Mouse (Mus musculus) midbrain, embryonic 14.5 days (tissue): Measurements from ENCODE around the gene A930033H14Rik. TPM values are rescaled to one million over a fixed set of nuclear protein-coding genes. Genes with fewer than 3 reads are reported as not detected.

Experiments
- ATAC-seq: fragments of 200-750 bp; cut with Nextera tagmentation; 2 replicates; pipeline ENCODE4 v1.8.0; 2017; ENCODE audit warnings: moderate number of reproducible peaks, moderate library complexity; ENCODE audit not compliant: low FRiP score, low TSS enrichment
- DNase-seq: peaks from one replicate; pipeline ENCODE4 v3.0.0-alpha.2; 2015
- H3K27ac ChIP-seq: fragments of 300-500 bp; sonication (generic); replicated peaks from 2 replicates; pipeline ENCODE4 v1.5.1; 2014; ENCODE audit warnings: mild to moderate bottlenecking, low read depth, low read length, moderate library complexity
- H3K27me3 ChIP-seq: fragments of 300-500 bp; sonication (generic); 2 replicates; pipeline ENCODE4 v1.6.1; 2014; ENCODE audit warnings: low read length, control low read depth, mixed read lengths; ENCODE audit not compliant: control insufficient read depth, insufficient read depth
- H3K36me3 ChIP-seq: fragments of 300-500 bp; sonication (generic); 2 replicates; pipeline ENCODE4 v1.6.1; 2014; ENCODE audit warnings: low read length, control low read depth; ENCODE audit not compliant: control insufficient read depth, insufficient read depth
- H3K4me1 ChIP-seq: fragments of 300-500 bp; sonication (generic); 2 replicates; pipeline ENCODE4 v1.6.1; 2014; ENCODE audit warnings: mild to moderate bottlenecking, antibody characterized with exemption, low read length, control low read depth; ENCODE audit not compliant: control insufficient read depth, insufficient read depth
- H3K4me2 ChIP-seq: fragments of 300-500 bp; sonication (generic); 2 replicates; pipeline ENCODE4 v1.6.1; 2014; ENCODE audit warnings: mild to moderate bottlenecking, low read length, moderate library complexity
- H3K4me3 ChIP-seq: fragments of 300-500 bp; sonication (generic); replicated peaks from 2 replicates; pipeline ENCODE4 v1.5.1; 2014; ENCODE audit warnings: low read depth, low read length
- H3K9ac ChIP-seq: fragments of 300-500 bp; sonication (generic); replicated peaks from 2 replicates; pipeline ENCODE4 v1.6.1; 2014; ENCODE audit warnings: mild to moderate bottlenecking, low read length, moderate library complexity
- H3K9me3 ChIP-seq: fragments of 300-500 bp; sonication (generic); 2 replicates; pipeline ENCODE4 v1.6.1; 2016; ENCODE audit warnings: low read length, control low read depth, mixed read lengths; ENCODE audit not compliant: control insufficient read depth
- WGBS: fragments of 180-500 bp; shearing (Covaris S2); extraction: QIAGEN DNeasy Blood & Tissue Kit; methylation state at CpG from one replicate; pipeline ENCODE4 v1.1.7; 2014; 5-methylcytosine and 5-hydroxymethylcytosine counted together
- polyA plus RNA-seq: library from polyadenylated mRNA; unstranded; fragments of >200 nt; fragmentation: Nextera tagmentation; extraction: Ambion mirVana; gene quantifications from 2 replicates; pipeline ENCODE4 v1.2.1, GENCODE M21; 2014

Gene A930033H14Rik
- polyA plus RNA-seq, 1 experiment from 2014 or later, result 1.3 TPM

DNA sequence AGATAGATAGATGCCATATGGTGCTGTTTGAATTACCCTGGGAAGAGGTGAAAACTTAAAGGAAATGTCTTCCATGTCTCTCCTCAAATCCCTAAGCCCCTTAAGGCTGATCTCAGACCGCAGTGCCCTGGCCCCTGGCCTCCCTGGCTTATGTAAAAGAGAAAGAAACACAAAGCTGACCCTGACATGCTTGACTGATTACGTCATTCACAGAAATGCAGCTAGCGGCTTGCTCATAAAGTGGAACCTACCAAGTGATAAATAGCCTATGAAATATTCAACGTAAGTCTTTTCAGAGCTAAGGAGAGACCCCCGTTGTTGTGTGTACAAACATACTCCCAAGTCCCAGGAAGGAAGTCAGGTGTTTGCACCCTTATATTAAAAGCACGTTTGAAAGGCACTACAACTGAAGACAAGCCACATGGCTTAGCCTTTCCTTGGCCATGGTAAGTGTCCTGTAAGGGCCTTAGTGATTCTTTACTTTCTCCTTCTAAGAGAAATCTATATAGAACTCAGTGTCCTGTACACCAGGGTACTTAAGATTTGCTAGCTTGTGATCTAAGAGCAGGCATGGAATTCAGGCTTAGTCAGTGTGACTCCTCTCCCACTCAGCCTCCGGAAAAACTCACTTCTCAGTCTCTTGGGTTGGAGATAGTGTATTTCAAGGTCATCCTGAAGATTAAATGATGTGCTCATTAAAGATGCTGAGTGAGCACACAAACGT is 8.1 kb downstream of the A930033H14Rik start:
- 15% methylated on average over 8 of the region's 8 CpGs for WGBS
- Histone ChIP-seq H3K9me3 (peaks cover 3% of the 10 kb centered on the region; the same call in 1 of the 2 replicates), H3K4me3 (no peak overlapping the region), H3K27ac (no peak overlapping the region), H3K4me1 (no peaks in the 10 kb centered on the region), H3K27me3 (no peaks in the 10 kb centered on the region), H3K36me3 (no peaks in the 10 kb centered on the region), H3K9ac (no peak overlapping the region), H3K4me2 (no peak overlapping the region)
- ATAC-seq (no peak), DNase-seq (peak; percentile 20)

DNA sequence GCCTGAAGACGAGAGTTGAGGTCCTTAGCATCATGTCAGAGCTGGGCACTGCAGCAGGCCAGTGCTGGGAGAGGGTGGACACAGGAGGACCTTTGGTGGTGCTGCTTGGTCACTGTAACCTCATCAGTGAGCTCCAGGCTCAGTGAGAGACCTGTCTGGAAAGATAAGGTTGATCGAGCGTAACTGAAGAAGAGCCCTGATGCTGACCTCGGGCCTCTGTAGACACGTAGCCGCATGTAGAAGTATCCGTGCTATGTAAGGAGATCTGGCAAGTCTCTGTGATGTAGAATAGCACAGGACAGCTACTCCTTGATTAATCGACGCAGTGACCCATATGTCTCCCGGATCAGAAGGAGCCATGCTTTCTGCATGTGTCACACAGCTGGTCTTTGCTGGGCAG is 19.2 kb downstream of the A930033H14Rik start:
- DNase-seq (no peak), ATAC-seq (no peak)
- no peak overlapping the region for H3K4me2 ChIP-seq
- H3K27me3 ChIP-seq, result no peaks in the 10 kb centered on the region
- WGBS, result 91% methylated on average over 10 of the region's 10 CpGs
- H3K4me3 ChIP-seq, result no peak overlapping the region
- no peak overlapping the region for H3K9ac ChIP-seq
- no peak overlapping the region for H3K27ac ChIP-seq
- H3K4me1 ChIP-seq, result no peaks in the 10 kb centered on the region
- no peaks in the 10 kb centered on the region for H3K36me3 ChIP-seq
- no peaks in the 10 kb centered on the region for H3K9me3 ChIP-seq

DNA sequence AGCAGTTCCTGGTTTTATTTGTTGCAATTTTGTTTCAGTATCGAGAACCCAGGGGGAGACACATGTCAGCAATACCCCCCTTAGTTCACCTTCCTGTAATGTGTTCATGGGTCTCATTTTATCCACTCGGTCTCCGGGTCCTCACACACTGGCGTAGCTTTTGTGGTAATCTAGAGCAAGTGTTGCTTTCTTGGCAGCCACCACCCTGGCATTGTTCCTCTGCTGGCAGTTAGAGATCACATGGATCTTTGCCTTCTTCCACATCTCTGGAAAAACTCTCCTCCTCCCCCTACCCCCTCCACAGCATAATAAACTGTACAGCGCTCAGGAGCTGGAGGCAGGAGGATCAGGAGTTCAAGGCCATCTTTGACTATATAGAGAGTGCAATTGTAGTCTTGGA is 20.6 kb downstream of the A930033H14Rik start:
- 95% methylated on average over 5 of the region's 5 CpGs for WGBS
- Histone ChIP-seq H3K9ac (no peak overlapping the region), H3K9me3 (no peaks in the 10 kb centered on the region), H3K4me1 (no peaks in the 10 kb centered on the region), H3K4me2 (no peak overlapping the region), H3K36me3 (no peaks in the 10 kb centered on the region), H3K27ac (no peak overlapping the region), H3K4me3 (no peak overlapping the region), H3K27me3 (no peaks in the 10 kb centered on the region)
- ATAC-seq (no peak), DNase-seq (no peak)

DNA sequence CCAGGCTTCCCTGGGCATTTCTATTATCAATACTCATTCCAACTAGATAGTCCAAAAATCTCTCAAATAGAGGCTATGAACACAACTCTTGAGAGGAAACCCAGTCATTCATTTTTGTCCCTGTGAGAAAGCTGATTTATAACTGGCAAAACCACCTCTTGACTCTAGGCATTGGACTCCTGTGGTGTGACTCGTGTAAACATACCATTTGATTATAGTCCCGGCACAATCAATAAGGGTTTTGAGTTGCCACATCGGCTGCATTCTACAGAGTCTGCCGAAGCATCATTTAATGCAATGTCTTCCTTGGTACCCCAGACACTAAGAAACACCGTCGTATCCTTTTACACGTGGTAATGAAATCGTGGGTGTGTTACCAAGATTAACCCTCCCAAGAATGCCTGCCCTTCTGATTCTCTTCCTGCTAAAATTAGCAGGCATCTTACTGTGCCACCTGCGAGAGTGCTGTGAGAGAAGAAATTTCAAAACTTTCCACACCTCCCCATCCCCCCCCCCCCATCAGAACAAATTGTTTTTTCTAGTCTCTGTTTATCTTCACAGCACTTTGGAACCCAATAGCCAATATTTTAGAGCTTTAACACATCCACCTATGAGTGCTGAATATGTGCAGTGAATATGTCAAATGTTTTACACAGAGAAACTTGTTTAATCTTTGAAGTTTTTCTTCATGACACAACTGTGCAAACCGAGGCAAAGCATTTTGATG is 22.3 kb downstream of the A930033H14Rik start:
- Histone ChIP-seq H3K4me1 (no peaks in the 10 kb centered on the region), H3K9me3 (no peaks in the 10 kb centered on the region), H3K4me3 (no peak overlapping the region), H3K9ac (no peak overlapping the region), H3K27ac (no peak overlapping the region), H3K27me3 (no peaks in the 10 kb centered on the region), H3K36me3 (no peaks in the 10 kb centered on the region), H3K4me2 (no peak overlapping the region)
- ATAC-seq, result no peak
- DNase-seq, result no peak
- whole genome bisulfite sequencing, result 87% methylated on average over 10 of the region's 10 CpGs

DNA sequence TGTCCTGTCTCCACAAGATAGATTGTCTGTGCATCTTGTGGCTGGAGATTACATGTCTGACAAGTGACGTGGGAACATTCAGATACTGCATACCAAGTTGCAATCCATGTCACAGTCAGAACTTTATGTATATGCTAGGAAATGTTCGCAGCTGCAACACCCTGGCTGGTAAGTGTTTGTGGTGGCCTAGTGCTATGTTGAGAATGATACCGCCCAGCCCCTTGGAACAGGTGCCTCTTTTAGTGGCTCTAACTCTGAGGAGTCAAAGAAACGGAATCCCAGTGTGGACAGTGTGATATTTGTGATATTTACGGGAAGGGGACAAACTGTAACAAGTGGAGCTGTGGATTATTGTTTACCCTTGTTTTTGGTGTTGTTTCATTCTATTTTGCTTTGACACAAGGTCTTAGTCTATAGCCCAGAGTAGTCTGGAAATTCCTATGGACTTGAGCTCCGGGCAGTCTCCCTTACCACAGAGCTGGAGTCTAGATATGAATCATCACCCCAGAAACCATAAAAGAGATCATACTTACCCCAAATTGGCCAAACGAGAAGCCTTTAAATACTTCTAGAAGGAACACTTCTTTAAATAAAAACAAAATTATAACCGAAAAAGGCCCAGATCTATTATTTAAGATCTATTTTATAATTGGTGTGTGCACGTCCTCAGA is 25.0 kb downstream of the A930033H14Rik start:
- H3K36me3 ChIP-seq, result no peaks in the 10 kb centered on the region
- ATAC-seq (no peak), DNase-seq (no peak)
- no peaks in the 10 kb centered on the region for H3K9me3 ChIP-seq
- H3K4me3 ChIP-seq, result no peak overlapping the region
- no peak overlapping the region for H3K9ac ChIP-seq
- 83% methylated on average over 9 of the region's 9 CpGs for WGBS
- H3K4me2 ChIP-seq, result no peak overlapping the region
- H3K4me1 ChIP-seq, result no peaks in the 10 kb centered on the region
- no peaks in the 10 kb centered on the region for H3K27me3 ChIP-seq
- H3K27ac ChIP-seq, result no peak overlapping the region

DNA sequence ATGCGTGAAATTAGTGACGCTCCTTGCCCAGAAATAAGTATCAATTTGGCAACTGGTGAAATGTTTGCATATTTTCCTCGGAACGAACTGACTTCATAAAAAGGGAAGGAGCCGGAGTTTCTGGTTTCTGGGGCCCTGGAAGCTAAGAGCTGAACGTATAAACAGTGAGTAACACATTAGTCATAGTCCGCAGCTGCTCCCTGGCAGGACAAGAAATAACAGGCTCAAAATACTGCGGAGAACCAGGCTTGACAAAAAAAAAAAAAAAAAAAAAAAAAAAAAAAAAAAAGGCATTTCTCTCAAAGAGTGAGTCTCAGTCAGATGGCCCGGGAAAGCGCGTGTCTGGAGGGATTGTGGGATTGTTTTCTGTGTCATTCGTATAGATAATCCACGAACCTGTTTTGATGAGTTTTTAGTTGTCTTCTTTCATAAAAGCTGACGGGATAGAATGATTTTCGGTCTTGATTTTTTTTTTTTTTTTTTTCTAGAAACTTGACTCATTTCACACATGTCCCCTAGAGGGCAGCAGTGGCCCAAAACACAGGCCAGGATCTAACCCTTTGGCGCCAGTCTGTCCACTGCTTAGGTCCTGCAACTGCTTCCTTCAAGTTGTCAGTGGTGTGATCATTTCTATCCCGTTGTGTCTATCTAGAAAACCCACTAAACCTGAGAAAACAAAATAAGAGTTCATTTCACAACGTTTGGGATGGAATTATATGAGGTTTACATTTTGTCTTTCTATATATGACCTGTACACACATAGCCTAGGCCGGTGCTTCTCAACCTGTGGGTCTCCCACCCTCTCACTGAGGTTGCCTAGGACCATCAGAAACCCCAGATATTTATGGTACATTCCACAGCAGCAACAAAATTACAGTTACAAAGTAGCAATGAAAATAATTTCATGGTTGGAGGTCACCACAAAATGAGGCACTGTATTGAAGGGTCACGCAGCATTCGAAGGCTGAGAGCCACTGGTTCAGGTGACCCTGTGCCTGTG is 26.7 kb downstream of the A930033H14Rik start:
- Histone ChIP-seq H3K9ac (no peak overlapping the region; the same call in 1 of the 2 replicates), H3K9me3 (no peaks in the 10 kb centered on the region), H3K4me3 (peak overlapping the region; percentile 25; the same call in 1 of the 2 replicates), H3K27ac (no peak overlapping the region), H3K36me3 (no peaks in the 10 kb centered on the region), H3K4me2 (peak overlapping the region; percentile 54), H3K27me3 (no peaks in the 10 kb centered on the region), H3K4me1 (no peaks in the 10 kb centered on the region)
- WGBS, result 29% methylated on average over 21 of the region's 21 CpGs
- DNase-seq (peak; percentile 83), ATAC-seq (no peak)

DNA sequence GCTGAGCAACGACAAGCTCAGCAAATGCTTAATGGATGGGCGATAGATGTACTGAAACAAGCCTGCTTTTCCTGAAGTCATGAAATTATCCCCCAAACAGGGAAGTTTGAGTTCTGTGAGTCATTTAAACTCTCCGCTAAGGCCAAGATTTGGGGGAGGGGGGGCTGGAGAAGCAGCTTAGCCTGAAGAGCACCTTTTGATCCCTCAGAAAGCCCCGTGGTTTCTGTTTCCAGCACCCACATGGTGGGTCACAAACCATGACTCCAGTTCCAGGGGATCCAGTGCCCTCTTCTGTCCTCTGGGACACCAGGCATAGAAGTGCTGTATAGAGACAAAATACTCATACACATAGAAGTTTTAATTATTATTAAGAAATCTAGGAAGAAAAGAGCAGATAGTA is 27.5 kb downstream of the A930033H14Rik start:
- Histone ChIP-seq H3K9me3 (no peaks in the 10 kb centered on the region), H3K9ac (no peak overlapping the region), H3K4me1 (no peaks in the 10 kb centered on the region), H3K4me3 (no peak overlapping the region), H3K27me3 (no peaks in the 10 kb centered on the region), H3K36me3 (no peaks in the 10 kb centered on the region), H3K27ac (no peak overlapping the region), H3K4me2 (no peak overlapping the region)
- ATAC-seq (no peak), DNase-seq (no peak)
- 78% methylated on average over 4 of the region's 4 CpGs for WGBS

DNA sequence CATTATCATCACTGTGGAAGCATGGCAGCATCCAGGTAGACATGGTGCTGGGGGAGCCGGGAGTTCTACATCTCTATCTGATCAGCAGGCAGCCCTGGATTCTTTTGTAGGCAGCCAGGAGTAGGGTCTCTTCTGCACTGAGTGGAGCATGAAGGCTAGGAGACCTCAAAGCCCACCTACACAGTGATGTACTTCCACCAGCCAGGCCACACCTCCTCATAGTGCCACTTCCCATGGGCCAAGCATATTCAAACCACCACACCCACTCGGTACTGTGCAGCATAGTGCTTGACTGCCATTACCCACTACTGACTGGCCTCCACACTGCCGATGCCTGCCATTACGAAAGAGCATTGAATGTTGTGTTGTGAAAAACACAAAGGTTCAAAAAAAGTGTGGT is 28.0 kb downstream of the A930033H14Rik start:
- H3K4me1 ChIP-seq, result no peaks in the 10 kb centered on the region
- no peaks in the 10 kb centered on the region for H3K9me3 ChIP-seq
- ATAC-seq, result no peak
- 95% methylated on average over 4 of the region's 4 CpGs for WGBS
- H3K36me3 ChIP-seq, result no peaks in the 10 kb centered on the region
- no peak overlapping the region for H3K4me2 ChIP-seq
- DNase-seq, result no peak
- H3K27me3 ChIP-seq, result no peaks in the 10 kb centered on the region
- H3K4me3 ChIP-seq, result no peak overlapping the region
- no peak overlapping the region for H3K27ac ChIP-seq
- no peak overlapping the region for H3K9ac ChIP-seq
